Mouse (Mus musculus): ENCODE measurements around the gene Dppa4.
A peak's percentile ranks its signal among the peaks of the same experiment; 100 is the strongest.
"Not testable (repeated sequence)": the region's sequence is repeated elsewhere in the genome, so short reads cannot be mapped to it uniquely, and the experiment has no call there.

Dppa4 gene

DNA sequence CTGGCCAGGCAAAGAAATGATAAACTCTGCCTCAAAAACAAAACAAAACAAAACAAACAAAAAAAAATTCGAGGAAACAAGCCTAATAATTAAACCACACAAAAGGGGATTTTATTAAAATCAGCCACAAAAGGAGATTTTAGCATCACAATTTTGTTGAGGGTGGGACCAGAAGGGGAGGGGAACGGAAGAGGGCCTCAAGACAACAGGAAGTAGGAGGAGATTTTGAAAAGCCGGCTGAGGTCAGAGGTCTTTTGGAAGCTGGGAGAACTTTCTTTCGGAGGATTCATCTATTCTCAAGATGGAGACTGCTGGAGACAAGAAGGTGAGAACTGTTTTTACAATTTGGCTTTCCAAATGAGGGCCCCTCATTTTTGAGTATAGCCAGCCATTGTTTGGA lies at the start of gene Dppa4:
Gene Dppa4 (plus strand): TSS at position 217 of the 400 bp plus-strand sequence.
- DNase-seq, result no peak

DNA sequence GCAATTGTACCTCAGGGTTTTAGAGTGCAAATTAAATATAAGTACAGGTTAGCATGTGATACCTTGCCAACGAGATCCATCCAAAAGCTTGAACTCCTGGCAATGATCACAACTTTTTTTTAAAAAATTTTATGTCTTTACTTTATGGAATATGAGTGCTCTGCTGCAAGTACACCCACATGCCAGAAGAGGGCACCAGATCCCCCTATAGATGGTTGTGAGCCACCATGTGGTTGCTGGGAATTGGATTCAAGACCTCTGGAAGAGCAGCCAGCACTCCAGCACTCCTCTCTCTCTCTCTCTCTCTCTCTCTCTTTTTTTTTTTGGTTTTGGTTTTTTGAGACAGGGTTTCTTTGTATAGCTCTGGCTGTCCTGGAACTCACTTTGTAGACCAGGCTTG lies 48.5 kb upstream of the Dppa4 start:
- no peak for DNase-seq

DNA sequence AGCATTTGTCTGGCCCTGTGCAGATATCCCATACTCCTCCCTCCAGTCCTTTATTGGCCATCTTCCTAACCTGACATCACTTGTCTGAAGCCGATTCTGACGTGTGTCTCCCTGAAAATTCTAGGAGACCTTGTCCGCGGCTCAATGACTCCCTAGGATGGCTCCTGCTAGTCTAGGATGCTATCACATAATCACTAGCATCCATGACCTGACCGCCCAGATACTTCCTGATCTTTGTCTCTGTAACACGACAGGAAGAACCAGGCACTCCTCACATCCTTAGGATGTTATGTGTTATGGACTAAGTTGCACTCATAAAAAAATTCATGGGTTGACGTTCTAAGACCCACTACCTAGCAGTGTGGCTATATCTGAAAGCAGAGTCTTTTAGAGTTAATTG lies 45.9 kb upstream of the Dppa4 start:
- DNase-seq, result no peak

DNA sequence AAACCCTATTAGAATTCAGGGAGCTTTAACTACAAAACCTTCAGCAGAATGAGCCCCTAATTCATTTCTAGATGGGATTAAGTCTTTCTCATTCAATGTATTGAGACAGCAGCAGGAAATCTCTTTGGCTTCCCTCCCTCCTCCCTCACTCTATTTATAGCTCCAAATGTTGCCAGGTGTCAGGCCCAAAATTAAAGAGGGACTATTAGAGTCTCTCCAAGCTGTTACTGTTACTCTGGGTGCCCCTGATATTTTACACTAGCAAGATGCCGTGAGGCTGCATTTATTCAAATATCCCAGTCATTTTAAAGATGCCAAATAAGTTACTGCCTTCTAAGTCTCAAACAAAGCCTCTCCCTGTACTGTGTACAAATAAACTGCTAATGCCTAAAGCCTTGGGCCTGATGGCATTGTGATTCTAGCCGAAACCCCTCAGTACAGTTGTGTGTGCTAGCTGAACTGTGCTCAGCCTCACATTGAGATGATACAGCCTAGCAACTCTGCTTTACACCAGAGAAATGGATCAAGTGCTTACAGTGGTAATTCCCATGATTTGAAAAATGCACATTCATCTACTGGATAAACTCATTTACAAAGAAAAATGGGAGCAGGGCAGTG lies 36.4 kb upstream of the Dppa4 start:
- no peak for DNase-seq

DNA sequence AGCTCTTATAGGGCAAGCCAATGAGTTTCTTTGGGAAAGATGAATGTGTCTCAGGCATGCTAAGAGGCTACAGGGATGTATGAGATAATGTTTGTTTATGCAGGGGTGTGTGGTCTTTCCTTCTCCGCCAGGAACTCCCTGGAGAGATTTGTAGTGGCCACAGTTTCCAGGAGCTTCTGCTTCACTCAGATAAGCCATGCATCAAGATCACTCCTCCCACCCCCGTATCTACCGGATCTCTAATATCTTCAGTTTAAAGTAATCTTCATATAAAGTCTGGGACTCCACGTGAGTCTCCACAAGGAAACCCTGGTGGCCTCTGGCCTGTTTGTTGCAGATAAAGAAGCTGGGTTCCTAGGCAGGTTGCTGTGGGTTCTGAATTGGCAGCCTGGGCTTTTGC lies 30.7 kb upstream of the Dppa4 start:
- DNase-seq, result no peak

DNA sequence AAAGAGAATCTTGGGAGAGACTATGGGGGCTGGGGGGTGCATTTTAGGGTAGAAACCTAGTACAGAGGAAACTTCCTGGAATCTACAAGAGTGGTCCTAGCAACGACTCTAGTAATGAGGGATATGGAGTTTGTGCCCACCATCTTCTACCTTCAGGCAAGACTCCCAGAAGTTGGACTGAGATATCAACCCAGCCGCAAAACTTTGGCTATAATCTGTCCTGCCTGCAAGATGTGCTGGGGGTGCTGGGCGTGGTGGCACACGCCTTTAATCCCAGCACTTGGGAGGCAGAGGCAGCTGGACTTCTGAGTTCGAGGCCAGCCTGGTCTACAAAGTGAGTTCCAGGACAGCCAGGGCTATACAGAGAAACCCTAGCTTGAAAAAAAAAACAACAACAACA lies 28.9 kb upstream of the Dppa4 start:
- no peak for DNase-seq

DNA sequence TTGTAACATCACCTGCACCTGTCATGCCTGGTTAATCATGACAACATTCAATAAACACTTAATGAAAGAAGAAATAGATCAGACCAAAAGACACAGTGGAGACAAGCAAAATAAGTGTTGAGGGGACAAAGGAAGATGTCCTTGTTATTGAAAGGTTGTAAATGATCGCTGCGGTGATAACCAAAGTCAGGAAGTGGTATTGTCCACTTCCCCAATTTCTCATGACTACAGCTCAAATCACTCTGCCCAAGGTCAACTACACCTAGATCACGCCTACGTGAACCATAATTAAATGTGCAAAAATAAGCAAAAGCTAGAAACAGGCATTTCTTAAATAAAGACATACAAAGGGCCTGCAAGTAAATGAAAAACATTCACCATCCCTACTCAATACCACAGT lies 24.0 kb upstream of the Dppa4 start:
- no peak for DNase-seq

DNA sequence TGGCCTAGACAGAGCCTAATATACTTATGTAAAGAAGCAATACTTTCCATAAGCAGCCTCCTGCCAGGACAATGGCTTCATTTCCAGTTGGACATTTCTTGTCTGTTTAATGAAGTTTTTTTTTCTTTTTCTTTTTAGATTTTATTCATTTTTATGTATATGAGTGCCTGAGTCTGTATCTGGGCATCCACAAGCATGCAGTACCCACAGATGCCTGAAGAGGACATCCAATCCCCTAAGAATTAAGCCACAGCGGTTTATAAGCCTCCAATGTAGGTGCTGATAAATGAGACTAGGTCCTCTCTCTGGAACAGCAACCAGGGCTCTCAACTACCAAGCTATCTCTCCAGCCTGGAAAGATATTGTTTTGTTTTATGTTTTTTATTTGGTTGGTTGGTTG lies 20.6 kb upstream of the Dppa4 start:
- DNase-seq, result no peak

DNA sequence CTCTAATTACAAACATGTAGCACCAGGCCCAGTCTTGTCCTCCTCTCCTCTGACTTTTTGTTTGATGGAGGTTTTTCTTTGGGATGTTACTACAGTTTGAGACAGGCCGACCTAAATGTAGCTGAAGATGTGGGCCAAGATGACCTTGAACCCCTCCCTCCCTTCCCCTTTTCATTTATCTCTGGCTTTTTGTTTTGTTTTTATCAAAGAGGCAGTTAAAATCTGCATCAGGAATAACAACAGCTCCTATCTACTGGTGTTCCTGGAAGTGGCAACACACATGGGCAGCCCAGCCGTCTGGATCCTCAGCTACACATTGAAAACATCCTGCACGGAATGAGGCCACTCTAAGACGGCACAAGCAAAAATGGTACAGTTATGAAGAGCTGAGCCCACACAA lies 17.7 kb upstream of the Dppa4 start:
- DNase-seq, result no peak

DNA sequence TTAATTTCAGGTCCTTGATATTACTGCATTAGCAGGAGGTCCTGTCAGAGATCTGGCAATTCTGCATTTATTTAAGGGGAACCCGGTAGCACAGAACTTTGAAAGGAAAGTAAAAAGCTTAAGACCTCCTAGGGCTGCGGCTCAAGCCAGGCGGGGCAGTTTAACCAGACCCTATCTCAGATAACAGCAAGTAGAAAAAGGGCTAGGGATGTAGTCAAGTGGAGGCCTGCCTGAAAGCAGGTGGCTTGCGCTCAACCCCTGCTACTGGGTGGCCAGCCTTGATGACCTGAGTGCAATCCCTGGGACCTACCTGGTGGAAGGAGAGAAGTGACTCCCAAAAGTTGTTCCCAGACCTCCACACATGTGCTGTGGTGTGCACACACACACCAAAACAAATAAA lies 6.6 kb upstream of the Dppa4 start:
- no peak for DNase-seq

DNA sequence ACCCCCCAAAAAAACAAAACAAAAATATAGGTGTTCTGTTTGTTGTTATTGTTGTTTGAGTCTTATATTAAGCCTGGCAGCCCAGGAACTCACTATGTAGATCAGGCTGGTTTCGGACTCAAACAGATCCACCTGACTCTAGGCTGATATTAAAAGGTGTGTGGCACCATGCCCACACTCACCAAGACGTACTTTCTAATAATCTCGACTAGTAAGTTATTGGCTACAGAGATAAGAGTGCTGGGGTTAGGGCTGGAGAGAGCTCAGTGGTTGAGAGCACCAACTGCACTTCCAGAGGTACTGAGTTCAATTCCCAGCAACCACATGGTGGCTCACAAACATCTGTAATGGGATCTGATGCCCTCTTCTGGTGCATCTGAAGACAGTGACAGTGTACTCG lies 2.6 kb upstream of the Dppa4 start:
- no peak for DNase-seq

DNA sequence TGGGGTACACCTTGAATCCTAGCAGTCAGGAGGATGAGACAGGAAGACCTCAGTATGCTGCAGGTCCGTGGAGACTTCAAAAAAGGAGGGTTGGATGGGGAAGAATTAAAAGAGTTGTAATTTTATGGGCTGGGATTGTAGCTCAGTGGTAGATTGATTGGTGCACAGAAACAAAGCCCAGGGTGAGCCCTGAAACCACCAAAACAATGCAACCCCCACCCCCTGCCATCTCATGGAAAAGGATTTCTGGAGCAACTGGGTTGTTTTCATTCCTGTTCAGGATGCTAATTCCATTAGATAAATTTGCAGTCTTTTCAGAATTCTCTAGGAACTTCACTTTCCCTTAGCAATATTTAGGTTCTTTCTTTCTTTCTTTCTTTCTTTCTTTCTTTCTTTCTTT lies 732 bp upstream of the Dppa4 start:
- no peak for DNase-seq

DNA sequence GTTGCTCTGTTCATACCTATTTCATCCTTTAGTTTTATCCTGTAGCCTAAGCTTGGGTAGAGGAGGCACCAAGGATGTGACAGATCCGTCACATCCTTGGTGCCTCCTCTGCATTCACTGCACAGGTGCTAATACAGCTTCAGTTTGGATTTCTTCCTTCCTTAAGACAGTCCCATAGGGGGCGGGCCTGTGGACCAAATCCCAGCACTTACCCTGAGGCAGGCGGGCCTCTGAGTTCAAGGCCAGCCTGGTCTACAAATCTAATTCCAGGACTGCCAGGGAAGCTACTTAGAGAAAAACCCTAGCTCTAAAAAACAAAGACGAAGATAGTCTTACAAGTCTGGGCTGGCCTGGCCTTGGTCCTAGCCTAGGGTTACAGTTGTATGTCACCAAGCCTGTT lies 2.0 kb downstream of the Dppa4 start:
- DNase-seq, result no peak

DNA sequence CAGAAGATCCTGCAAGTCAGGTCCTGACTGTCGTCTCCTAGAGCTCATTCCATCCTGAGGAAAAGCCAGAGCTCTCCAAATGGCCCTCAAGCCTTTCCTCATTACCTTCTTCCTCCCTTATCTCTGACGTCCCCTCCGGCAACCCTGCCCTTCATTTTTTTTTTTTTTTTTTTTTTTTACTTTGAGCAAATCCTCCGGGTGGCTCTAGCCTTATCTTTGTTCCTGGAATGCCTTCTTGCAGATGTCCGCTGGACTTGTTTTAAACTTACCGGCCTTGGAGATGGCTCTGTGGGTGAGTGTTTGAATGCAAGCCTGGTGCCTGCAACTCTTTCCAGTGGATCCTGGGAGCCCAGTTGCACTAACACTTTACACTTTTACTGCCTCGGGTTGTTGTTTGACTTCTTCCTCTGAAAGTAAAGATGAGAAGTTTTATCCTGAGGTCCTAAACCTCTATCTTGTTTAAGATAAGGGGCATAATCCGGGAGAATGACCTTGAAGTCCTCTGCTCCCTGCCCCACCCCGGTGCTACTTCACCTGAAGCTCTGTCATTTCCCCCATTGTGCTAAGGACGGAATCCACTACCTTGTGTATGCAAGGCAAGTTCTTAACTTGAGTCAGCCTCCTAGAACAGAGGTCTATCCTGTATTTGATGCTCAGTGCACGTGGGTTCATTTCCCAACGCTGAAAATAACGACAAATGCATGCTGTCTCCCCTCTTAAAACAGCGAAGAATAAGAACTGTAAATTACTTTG lies 14.0 kb downstream of the Dppa4 start:
- DNase-seq, result no peak

DNA sequence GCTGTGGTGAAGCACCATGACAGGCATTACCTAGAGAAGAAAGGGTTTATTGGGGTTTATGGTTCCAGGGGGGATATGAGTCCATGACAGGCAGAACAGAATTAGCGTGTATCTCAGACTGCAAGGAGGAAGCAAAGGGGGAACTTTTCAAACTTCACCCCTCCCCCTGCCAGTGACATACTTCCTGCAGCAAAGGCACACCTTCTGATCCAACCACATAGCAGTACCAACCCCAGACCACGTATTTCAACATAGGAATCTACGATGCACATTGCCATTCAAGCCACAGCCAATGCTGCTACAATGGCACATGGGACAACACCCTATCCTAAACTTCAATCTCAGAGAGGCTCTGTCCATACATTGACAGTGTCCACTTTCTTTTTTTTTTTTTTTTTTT lies 16.4 kb downstream of the Dppa4 start:
- no peak for DNase-seq

DNA sequence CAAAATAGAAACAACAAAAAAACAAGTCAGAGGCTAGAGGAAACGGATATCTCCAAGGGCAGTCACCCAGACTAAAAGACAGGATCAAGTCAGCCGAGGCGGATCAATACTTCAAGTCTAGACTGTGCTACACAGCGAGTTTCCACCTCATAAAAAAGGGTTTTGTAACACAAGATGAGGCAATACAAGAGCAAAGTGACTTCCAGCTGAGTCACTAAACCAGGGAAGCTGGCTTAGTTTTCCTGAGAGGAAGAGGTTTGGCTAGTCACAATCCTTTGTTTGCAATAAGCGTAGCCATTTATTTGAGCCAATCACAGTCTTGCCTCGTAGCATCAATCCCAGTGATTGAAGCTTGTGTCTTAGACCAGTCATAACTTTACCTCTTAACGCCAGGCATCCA lies 20.0 kb downstream of the Dppa4 start, which contains the start of gene Dppa2:
Gene Dppa2 (plus strand): TSS at position 400 of the 400 bp plus-strand sequence.
- no peak for DNase-seq

DNA sequence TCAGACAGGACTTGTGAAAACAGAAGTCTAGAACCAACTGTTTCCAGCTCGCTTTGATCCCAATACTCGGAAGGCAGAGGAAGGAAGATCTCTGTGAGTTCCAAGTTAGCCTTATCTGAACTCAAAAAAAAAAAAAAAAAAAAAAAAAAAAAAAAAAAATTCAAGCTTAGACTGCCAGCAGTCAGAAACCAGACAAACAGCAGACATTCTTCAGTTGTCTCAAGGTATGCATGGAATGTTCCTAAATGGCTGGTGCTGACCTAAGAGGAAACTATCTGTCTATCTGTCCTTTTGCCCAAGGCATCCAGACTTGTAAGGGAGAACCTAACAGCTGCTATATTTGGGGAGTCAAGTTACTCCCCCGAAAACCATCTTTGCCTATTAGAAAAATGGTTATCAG lies 20.4 kb downstream of the Dppa4 start:
- DNase-seq, result no peak

DNA sequence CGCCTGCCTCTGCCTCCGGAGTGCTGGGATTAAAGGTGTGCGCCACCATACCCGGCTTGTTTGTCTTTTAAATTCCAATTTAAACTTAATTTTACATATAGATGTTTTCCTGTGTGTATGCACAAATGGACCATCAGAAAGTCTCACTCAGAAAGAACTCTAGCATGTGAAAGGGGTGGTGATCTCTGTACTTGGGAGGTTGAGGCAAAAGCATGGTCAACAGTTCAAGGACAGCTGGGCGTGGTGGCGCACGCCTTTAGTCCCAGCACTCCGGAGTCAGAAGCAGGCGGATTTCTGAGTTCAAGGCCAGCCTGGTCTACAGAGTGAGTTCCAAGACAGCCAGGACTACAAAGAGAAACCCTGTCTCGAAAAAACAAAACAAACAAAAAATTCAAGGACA lies 25.4 kb downstream of the Dppa4 start:
- DNase-seq, result not testable (repeated sequence)

DNA sequence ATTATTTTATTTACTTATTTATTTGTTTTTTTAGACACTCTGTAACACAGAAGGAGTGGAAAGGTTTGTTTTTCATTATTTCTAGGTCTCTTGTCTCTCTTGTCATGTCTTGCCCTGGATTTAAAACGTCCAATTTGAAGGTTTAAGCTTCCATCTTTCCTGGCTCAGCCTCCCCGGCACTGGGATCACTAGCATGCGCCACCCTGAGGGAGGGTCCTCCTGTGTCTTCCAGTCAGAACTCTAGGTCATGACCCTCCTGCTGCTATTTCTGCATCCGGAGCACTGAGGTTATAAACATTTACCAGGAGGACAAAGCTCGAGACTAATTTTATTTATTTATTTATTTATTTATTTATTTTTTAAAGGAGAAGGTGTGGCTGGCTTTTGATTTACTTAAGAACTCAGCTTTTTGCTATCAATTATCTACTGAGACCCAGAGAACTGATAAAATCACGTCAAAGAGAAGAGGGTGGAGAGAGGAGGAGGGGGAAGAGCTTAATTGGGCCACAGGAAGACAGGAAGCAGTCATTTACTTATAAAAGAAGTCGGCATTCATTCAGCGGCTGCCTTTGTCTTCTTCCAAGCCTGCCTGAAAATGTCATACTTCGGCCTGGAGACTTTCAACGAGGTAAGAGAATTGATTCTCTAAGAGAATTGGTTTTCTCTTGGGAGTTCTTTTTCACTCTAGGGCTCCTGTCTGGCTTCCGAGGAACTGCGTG lies 26.5 kb downstream of the Dppa4 start:
- no peak for DNase-seq

DNA sequence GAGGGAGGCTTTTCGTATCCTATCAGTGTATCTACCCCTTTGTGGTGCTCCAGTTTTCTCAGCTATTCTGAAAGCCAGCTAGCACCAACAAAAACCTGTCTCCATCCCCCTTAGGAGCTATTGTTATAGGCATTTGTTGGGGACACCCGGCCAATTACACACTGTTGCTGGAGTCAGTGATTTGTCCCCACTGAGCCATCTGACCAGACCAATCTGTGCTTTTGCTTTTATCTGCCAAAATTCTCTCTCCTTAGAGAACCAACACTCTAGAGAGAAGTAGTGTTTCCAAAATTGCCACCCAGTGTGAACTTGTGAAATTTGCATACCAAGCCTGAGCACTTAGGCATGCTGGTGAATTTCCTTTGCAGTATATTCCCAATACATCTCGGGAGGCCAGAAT lies 31.8 kb downstream of the Dppa4 start:
- no peak for DNase-seq

DNA sequence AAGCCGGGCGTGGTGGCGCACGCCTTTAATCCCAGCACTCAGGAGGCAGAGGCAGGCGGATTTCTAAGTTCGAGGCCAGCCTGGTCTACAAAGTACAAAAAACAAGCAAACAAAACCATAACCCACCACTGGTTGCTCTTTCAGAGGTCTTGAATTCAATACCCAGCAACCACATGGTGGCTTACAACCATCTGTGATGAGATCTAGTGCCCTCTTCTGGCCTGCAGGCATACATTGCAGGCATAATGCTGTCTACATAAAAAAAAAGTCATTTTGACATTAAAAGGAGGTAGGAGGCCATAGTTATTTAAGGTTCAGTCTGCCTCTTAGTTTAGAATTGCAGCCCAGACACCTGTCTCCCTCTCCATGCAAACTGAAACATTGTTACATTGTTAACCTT lies 37.2 kb downstream of the Dppa4 start:
- no peak for DNase-seq

DNA sequence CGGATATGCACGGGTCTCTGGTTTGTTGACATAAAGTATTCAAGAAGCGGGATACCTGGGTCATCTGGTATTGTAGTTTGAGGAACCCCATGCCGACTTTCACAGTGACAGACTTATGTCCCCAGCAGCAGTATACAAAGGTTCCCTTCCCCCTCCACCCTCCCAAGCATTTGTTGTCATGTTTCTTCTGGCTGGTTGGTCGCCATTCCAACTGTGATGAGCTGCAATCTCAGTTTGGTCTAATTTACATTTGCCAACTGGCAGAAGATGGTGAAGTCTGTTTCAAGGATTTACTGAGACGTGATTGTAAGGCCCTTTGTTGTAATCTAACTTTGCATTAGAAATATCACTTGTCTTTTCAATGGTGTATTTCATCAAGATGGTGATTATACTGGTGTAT lies 39.6 kb downstream of the Dppa4 start:
- DNase-seq, result no peak

DNA sequence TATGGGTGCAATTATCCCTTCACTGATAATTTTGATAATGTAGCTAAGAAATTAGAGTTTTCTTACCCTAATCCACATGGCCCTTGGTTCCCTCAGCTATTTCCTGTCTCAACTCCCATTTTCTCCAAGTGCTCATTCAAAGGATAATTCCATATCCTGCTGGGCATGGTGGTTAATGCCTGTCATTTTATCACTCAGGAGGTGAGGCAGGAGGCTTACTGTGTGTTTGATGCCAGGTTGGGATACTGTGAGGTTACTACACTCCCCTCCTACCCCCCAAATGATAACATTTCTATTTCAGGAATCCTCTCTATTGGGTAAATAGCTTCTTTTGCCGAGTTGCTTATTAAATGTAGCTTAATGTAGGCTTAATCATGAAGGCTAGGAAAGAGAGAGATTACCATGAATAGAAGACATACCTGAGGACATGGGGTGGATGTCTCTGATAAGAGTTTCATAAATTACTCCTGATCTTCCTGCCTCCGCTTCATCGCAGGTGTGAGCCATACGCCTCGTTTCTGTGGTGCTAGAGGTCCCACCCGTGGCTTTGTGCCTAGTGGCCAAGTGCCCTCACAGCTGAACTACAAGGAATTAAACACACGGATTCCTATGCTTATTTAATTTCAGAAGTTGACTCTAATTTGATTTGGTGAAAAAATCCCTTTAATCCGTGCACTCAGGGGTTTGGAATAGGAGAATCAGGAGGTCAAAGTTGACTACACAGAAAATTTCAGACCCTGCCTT lies 40.2 kb downstream of the Dppa4 start:
- no peak for DNase-seq

DNA sequence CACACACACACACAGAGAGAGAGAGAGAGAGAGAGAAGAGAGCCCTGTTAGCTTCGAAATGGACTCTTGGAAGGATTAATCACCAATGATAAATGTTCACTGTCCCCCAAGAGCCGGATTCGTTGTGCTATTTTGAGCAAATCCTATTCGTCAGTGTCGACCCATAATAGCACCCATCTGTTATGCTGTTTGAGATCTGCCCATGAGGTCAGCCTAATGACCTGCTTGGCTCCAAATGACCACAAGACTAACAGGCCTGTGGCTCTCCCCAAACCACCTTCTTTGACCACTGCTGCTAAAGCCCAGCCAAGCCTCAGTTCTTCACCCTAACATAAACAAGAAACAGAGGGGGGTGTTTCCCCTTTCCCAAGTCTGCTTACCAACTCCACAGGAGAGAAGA lies 43.4 kb downstream of the Dppa4 start:
- DNase-seq, result peak; percentile 29
